Mouse (Mus musculus) activated CD4-positive, CD25-positive, alpha-beta regulatory T cell, adult 4 months (primary cell): ENCODE data around the gene Chga. TPM values are rescaled to one million over a fixed set of nuclear protein-coding genes. Genes with fewer than 3 reads are reported as not detected.
A peak's percentile ranks its signal among the peaks of the same experiment; 100 is the strongest.

ENCODE experiments used
- ATAC-seq: one replicate; pipeline ENCODE4 v1.8.0; 2017
- polyA plus RNA-seq, 2 experiments: library from polyadenylated mRNA; unstranded; fragments of 100-300 nt; shearing (Covaris generic); gene quantifications; one replicate each; pipeline ENCODE4 v1.2.1; 2017

The Chga gene
- polyA plus RNA-seq, 2 experiments from 2014 or later: not detected

GRCm38 (mm10) chr12:102565086-102565485 lies 10.3 kb downstream of the Chga start:
- no peak for ATAC-seq

DNA sequence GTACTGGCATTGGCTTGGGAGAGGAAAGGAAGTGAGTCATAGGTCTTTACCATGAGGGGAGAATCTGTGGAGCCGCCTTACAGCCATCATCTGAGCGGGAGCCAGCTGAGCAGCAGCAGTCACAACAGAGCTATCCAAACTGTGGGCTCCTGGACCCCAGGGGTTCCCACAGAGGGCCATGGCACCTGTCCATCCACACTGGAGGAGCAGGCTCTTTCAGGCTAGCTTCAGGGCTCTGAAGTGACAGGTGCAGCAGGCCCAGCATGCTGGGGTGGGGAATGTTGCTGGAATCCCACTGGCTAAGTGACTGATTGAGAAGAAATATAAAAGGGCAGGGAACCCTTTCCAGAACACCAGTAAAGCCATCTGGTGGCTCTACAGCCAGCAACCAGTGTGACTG lies 12.2 kb downstream of the Chga start:
- ATAC-seq: no peak

- ATAC-seq: no peak
These were observed 13.4 kb downstream of the Chga start for GRCm38 (mm10) chr12:102568219-102568618.

- ATAC-seq: no peak
These were observed 15.3 kb downstream of the Chga start for GRCm38 (mm10) chr12:102570111-102570510.

GRCm38 (mm10) chr12:102570734-102571133 lies 16.0 kb downstream of the Chga start:
- ATAC-seq: no peak

GRCm38 (mm10) chr12:102571666-102572065 lies 16.9 kb downstream of the Chga start:
- ATAC-seq: no peak

DNA sequence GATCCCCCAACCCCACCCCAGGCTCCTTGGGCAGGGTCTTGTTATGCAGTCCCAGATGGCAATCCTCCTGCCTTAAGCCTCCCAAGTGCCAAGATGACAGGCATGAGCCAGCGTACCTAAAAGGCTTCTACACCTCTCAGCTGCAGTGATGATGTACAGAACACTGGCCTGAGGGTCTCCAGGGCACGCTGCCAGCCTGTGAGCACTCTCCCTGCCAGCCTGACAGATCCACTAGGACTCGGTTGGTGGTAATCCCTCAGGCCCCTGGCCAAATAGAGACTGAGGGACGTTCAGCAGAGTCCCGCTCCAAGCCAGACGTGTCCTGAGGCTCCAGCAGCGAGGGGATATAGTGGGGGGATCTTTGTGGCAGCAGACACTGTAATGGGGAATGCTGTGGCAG lies 18.3 kb downstream of the Chga start:
- ATAC-seq: no peak

DNA sequence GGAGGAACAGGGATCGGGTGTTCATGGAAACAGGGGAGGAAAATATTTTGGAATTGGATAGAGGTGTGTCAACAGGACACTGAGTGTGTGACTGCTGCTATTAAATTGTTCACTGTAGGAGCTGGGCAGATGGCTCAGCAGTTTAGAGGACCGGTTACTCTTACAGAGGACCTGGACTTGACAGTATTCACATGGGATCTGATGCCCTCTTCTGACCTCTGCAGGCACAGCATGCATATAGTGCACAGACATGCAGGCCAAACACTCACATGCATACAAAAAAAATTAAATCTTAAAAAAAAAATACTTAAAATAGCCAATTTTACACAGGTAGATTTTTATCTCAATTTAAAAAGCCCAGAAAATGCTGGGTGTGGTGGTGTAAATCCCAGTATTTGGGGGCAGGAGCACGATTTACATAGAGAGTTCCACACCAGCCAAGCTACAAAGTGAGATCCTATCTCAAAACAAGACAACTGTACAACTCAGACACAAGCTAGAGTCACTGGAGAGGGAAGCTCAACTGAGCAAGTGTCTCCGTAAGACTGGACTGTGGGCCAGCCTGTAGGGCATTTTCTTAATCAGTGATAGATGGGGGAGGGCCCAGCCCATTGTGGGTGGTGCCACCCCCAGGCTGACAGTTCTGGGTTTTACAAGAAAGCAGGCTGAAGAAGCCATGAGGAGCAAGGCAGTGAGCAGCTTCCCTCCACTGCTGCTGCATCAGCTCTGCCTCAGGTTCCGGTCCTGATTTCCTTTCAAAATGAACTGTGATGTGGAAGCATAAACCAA lies 21.0 kb downstream of the Chga start:
- no peak for ATAC-seq

GRCm38 (mm10) chr12:102576659-102577398 lies 22.1 kb downstream of the Chga start:
- no peak for ATAC-seq

- no peak for ATAC-seq
These were observed 24.3 kb downstream of the Chga start for GRCm38 (mm10) chr12:102579041-102579440.

- ATAC-seq: peak; percentile 72
These were observed 26.9 kb downstream of the Chga start for GRCm38 (mm10) chr12:102581579-102582196.

DNA sequence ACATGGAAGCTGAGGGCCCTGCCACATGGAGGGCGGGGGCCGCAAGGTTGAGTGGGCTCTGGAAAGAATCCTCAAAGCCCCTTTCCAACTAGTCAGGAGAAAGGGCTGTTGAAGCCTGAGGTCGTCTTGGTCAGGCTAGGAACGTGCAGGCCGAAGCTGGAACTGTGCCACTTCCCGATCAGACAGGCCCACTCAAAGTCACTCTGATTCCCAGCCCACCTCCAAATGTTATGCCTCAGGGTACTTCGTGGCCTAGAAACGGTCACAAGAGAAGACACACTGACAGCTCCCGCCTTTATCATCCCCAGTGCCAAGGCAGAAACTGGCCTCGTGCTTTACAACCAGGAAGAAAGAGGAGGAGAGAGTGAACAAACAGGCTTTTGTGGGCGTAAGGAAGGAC lies 27.7 kb downstream of the Chga start:
- ATAC-seq: no peak

GRCm38 (mm10) chr12:102585390-102585789 lies 30.6 kb downstream of the Chga start:
- ATAC-seq: no peak

- ATAC-seq: no peak
These were observed 31.6 kb downstream of the Chga start for GRCm38 (mm10) chr12:102586286-102586881.

GRCm38 (mm10) chr12:102587106-102587505 lies 32.3 kb downstream of the Chga start:
- no peak for ATAC-seq

DNA sequence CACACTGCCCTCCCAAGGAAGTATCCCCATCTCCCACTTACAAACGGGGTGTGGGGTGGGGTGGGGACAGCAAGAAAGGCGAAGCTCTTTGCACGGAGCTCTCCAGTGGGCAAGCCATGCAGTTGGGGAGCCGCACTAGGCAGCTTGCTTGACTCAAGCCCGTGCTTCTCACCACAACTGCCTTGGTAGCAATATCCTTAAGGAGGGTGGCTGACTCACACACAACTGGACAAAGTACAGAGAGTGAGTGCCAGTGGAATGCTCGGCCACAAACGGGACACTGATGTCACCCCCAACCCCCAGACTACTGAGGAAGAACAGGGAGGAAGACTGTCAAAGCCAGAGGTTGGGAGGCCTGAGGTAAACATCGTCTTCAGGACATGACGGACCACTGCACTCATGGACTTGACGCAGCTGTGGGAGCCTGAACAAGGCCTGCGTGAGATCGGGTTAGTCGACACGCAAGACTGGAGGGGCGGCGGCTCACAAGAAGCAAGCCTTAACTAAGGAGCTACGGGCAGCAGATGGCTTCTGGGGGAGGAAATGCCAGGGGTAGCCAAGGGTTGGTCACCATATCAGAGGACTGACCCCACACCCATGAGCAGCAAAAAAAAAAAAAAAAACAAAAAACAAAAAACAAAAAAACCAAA lies 36.1 kb downstream of the Chga start:
- no peak for ATAC-seq

GRCm38 (mm10) chr12:102593699-102594098 lies 38.9 kb downstream of the Chga start:
- ATAC-seq: no peak

- ATAC-seq: no peak
These were observed 39.9 kb downstream of the Chga start for GRCm38 (mm10) chr12:102594627-102595026.

DNA sequence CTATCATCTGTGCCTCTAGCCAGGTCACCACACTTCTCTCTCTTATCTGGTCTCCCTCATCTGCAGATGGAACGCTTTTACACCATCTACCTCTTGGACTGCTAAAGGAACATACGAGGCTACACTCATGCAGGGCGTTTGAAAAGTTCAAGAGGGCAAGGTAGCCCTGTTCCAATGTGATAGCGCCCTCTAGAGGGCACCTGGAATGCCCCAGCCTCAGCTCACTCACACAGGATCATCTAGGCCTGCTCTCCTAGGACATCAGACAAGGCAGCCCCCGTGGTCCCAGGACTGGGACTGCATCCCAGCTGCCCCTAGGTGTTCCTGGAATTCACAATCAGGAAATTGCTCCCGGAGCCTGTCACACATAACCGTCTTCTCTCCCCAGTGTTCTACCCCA lies 41.6 kb downstream of the Chga start:
- no peak for ATAC-seq

DNA sequence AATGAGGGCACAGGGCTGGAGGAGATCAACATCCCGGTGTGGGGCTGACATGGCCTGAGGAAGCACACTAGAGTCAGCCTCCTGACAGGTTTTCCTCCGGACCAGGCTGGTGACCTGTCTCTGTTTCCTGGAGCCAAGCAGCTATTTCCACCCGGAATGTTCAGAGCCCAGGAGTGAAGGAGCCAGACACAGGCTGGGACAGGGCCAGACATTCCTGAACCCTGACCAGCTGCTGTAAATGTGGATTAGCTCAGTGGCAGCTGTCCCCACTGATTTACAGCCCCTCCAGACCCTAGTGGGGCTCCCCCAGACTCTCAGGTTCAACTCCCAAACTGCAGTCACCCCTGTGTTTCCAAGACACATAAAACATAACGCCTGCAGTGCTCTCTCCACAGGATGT lies 42.7 kb downstream of the Chga start:
- ATAC-seq: no peak

- ATAC-seq: no peak
These were observed 43.8 kb downstream of the Chga start for GRCm38 (mm10) chr12:102598535-102598934.

- no peak for ATAC-seq
These were observed 45.0 kb downstream of the Chga start for GRCm38 (mm10) chr12:102599801-102600200.

- no peak for ATAC-seq
These were observed 45.6 kb downstream of the Chga start for GRCm38 (mm10) chr12:102600345-102600744.
